Mouse (Mus musculus): ENCODE data around the gene D10Jhu81e. TPM values are rescaled to one million over a fixed set of nuclear protein-coding genes. Genes with fewer than 3 reads are reported as not detected.
"Not testable (repeated sequence)": the region's sequence is repeated elsewhere in the genome, so short reads cannot be mapped to it uniquely, and the experiment has no call there.

The D10Jhu81e gene
- total RNA-seq (2021) = 235 and 247 TPM in 2 replicates
- long read RNA-seq, transcript D10Jhu81e-201 (7 exons, 1,378 nt) = major isoform, 42 of 46 reads
- long read RNA-seq, partial matches to known transcripts = 1 of 46 reads
- long read RNA-seq, other reads (novel, unspliced or antisense) = 3 of 46 reads

GRCm38 (mm10) chr10:78169281-78170042 lies at the start of gene D10Jhu81e:
TSS of gene D10Jhu81e (minus strand) at chr10:78169782.
- peak; percentile 100 for DNase-seq

GRCm38 (mm10) chr10:78218576-78218975 lies 49.0 kb upstream of the D10Jhu81e start:
- DNase-seq = no peak

- no peak for DNase-seq
Observed at GRCm38 (mm10) chr10:78216376-78217083, 46.9 kb upstream of the D10Jhu81e start.

- no peak for DNase-seq
Observed at GRCm38 (mm10) chr10:78214371-78214770, 44.8 kb upstream of the D10Jhu81e start.

GRCm38 (mm10) chr10:78211311-78211710 lies 41.7 kb upstream of the D10Jhu81e start:
- no peak for DNase-seq

- DNase-seq = no peak
Observed at GRCm38 (mm10) chr10:78201182-78201581, 31.6 kb upstream of the D10Jhu81e start.

- DNase-seq = no peak
Observed at GRCm38 (mm10) chr10:78192933-78193332, 23.4 kb upstream of the D10Jhu81e start.

GRCm38 (mm10) chr10:78186076-78186475 lies 16.5 kb upstream of the D10Jhu81e start:
- DNase-seq = not testable (repeated sequence)

GRCm38 (mm10) chr10:78185381-78185725 lies 15.8 kb upstream of the D10Jhu81e start:
- no peak for DNase-seq

GRCm38 (mm10) chr10:78184531-78185380 lies 15.2 kb upstream of the D10Jhu81e start, which contains the start of gene Pwp2:
TSS of gene Pwp2 (minus strand) at chr10:78185149.
- peak; percentile 91 for DNase-seq

GRCm38 (mm10) chr10:78183577-78183976 lies 14.0 kb upstream of the D10Jhu81e start:
- DNase-seq = no peak

- no peak for DNase-seq
Observed at GRCm38 (mm10) chr10:78182321-78182720, 12.7 kb upstream of the D10Jhu81e start.

GRCm38 (mm10) chr10:78174474-78174873 lies 4.9 kb upstream of the D10Jhu81e start:
- DNase-seq = no peak

- DNase-seq = no peak
Observed at GRCm38 (mm10) chr10:78171581-78171980, 2.0 kb upstream of the D10Jhu81e start.

GRCm38 (mm10) chr10:78171057-78171456 lies 1.5 kb upstream of the D10Jhu81e start:
- no peak for DNase-seq

GRCm38 (mm10) chr10:78170445-78170844 lies 863 bp upstream of the D10Jhu81e start:
- no peak for DNase-seq

GRCm38 (mm10) chr10:78168792-78169191 lies 790 bp downstream of the D10Jhu81e start:
- DNase-seq = no peak

- DNase-seq = no peak
Observed at GRCm38 (mm10) chr10:78167775-78168174, 1.8 kb downstream of the D10Jhu81e start.

GRCm38 (mm10) chr10:78167333-78167732 lies 2.2 kb downstream of the D10Jhu81e start:
- DNase-seq = no peak

GRCm38 (mm10) chr10:78165256-78166005 lies 4.2 kb downstream of the D10Jhu81e start:
- no peak for DNase-seq

- DNase-seq = no peak
Observed at GRCm38 (mm10) chr10:78164786-78165185, 4.8 kb downstream of the D10Jhu81e start.

GRCm38 (mm10) chr10:78163923-78164322 lies 5.7 kb downstream of the D10Jhu81e start:
- peak; percentile 62 for DNase-seq

All from adrenal gland, postnatal 25 days (tissue).